Mouse (Mus musculus) lung, postnatal 0 days (tissue): ENCODE measurements around the gene Ceacam14. TPM values are rescaled to one million over a fixed set of nuclear protein-coding genes. Genes with fewer than 3 reads are reported as not detected.

Experiments
- ATAC-seq: fragments of 200-750 bp; cut with Nextera tagmentation; 2 replicates; pipeline ENCODE4 v1.8.0; 2017; ENCODE audit warnings: moderate library complexity
- DNase-seq: peaks from one replicate; pipeline ENCODE4 v3.0.0-alpha.2; 2016; ENCODE audit warnings: low spot score
- H3K27ac ChIP-seq: fragments of 300-500 bp; sonication (generic); 2 replicates; pipeline ENCODE4 v1.5.1; 2014; ENCODE audit warnings: antibody characterized with exemption, mild to moderate bottlenecking, low read length, mixed read lengths
- H3K27me3 ChIP-seq: fragments of 300-500 bp; sonication (generic); replicated peaks from 2 replicates; pipeline ENCODE4 v1.6.1; 2014; ENCODE audit warnings: low read length, mixed read lengths; ENCODE audit not compliant: insufficient read depth
- H3K36me3 ChIP-seq: fragments of 300-500 bp; sonication (generic); 2 replicates; pipeline ENCODE4 v1.6.1; 2014; ENCODE audit warnings: low read length, mixed read lengths; ENCODE audit not compliant: insufficient read depth
- H3K4me1 ChIP-seq: fragments of 300-500 bp; sonication (generic); 2 replicates; pipeline ENCODE4 v1.6.1; 2014; ENCODE audit warnings: antibody characterized with exemption, low read depth, low read length, mixed read lengths; ENCODE audit not compliant: insufficient read depth
- H3K4me2 ChIP-seq: fragments of 300-500 bp; sonication (generic); replicated peaks from 2 replicates; pipeline ENCODE4 v1.6.1; 2014; ENCODE audit warnings: low read depth, mild to moderate bottlenecking, low read length, moderate library complexity, mixed read lengths
- H3K4me3 ChIP-seq: fragments of 300-500 bp; sonication (generic); 2 replicates; pipeline ENCODE4 v1.5.1; 2014; ENCODE audit warnings: low read depth, low read length
- H3K9ac ChIP-seq: fragments of 300-500 bp; sonication (generic); replicated peaks from 2 replicates; pipeline ENCODE4 v1.6.1; 2014; ENCODE audit warnings: low read depth, mild to moderate bottlenecking
- H3K9me3 ChIP-seq: fragments of 300-500 bp; sonication (generic); 2 replicates; pipeline ENCODE4 v1.6.1; 2016; ENCODE audit warnings: low read length, mixed read lengths
- CTCF ChIP-seq: IDR thresholded peaks from 2 replicates; pipeline ENCODE4 v1.5.1; 2016; ENCODE audit warnings: antibody characterized with exemption, mild to moderate bottlenecking
- EP300 ChIP-seq: IDR thresholded peaks from 2 replicates; pipeline ENCODE4 v1.6.1; 2016; ENCODE audit warnings: antibody characterized with exemption, mild to moderate bottlenecking, control low read depth
- WGBS: fragments of 180-500 bp; shearing (Covaris S2); extraction: QIAGEN DNeasy Blood & Tissue Kit; methylation state at CpG from one replicate; pipeline ENCODE4 v1.1.7; 2014; 5-methylcytosine and 5-hydroxymethylcytosine counted together
- polyA plus RNA-seq: library from polyadenylated mRNA; unstranded; fragments of >200 nt; fragmentation: Nextera tagmentation; extraction: Ambion mirVana; gene quantifications from 2 replicates; pipeline ENCODE4 v1.2.1, GENCODE M21; 2015

The Ceacam14 gene
- polyA plus RNA-seq: not detected in 2 replicates

DNA sequence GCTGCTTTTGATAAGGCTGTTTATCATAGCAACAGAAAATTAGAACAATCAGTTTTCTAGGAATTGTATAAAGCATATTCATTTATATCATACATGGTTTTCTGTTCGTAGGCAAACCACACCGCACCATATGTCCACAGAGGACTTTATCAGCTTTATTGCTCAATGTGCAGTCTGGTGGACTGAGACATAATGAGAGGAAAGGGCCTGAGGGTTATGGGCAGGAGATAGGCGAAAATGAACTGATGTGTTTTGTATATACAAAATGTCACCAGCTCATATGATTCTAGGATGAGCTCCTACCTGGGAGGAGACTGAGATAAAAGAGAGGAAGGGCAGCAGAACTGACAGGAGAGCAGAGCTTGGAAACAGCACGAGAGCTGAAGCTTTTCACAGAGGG is at the start of gene Ceacam14:
Gene Ceacam14 (plus strand): TSS at position 301 of the 400 bp plus-strand sequence.
- Histone ChIP-seq H3K27me3 (no peaks in the 10 kb centered on the region), H3K4me3 (no peak within 1 kb of the TSS), H3K4me2 (no peak within 1 kb of the TSS), H3K9ac (no peak within 1 kb of the TSS), H3K9me3 (peaks cover 4% of the 10 kb centered on the region; the same call in 1 of the 2 replicates), H3K36me3 (no peaks in the 10 kb centered on the region), H3K4me1 (no peaks in the 10 kb centered on the region), H3K27ac (no peak within 1 kb of the TSS)
- TF ChIP-seq EP300 (no peak), CTCF (no peak)
- DNase-seq (no peak), ATAC-seq (no peak)
- WGBS: 48% methylated on average over 4 of the region's 4 CpGs

Other genes starting within 250 kb of the Ceacam14 start
- not detected in 2 replicates for gene Ceacam5, start 99.4 kb upstream of the Ceacam14 start, polyA plus RNA-seq
- gene Gm5155, start 59.1 kb downstream of the Ceacam14 start, polyA plus RNA-seq: not detected in 2 replicates
- not detected in 2 replicates for gene Ceacam11, start 159.5 kb downstream of the Ceacam14 start, polyA plus RNA-seq
- gene Ceacam13, start 197.3 kb downstream of the Ceacam14 start, polyA plus RNA-seq: not detected in 2 replicates